Mouse (Mus musculus) olfactory bulb, adult 2 months (tissue): ENCODE data around the gene Grip1.

Source experiments
- CTCF ChIP-seq: fragments of 200-500 bp; IDR thresholded peaks from 2 replicates; pipeline ENCODE4 v1.5.1; 2012; ENCODE audit warnings: low read depth, mild to moderate bottlenecking, low read length, moderate library complexity; ENCODE audit not compliant: insufficient read depth
- POLR2A ChIP-seq: fragments of 200-500 bp; IDR thresholded peaks from 2 replicates; pipeline ENCODE4 v1.6.1; 2012; ENCODE audit warnings: mild to moderate bottlenecking, low read depth, low read length, moderate library complexity; ENCODE audit not compliant: insufficient read depth

DNA sequence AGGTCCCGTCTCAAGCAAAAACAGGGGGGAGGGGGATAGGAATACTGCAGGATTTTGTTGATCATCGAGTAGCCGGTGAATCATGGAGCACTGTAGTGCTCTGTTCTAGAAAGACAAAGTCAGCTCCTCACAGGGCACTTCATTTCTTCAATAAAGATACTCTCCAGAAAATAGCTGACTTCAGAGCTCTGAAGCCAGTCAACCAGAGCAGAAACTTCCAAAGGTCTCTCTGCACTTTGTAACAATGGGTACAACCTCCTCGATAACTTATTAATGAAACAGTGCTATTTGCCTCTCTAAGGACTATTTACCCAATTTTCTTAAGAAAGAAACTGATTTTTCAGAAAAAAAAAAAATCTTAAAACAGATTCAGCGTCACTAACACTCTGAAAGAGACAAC is 642.1 kb downstream of the Grip1 start:
- TF ChIP-seq CTCF (no peak), POLR2A (no peak)
